Mouse (Mus musculus) right cerebral cortex, postnatal 10 days (tissue): ENCODE results near the gene Hk2.

Experiments
- DNase-seq, 2 experiments: peaks; one replicate each; pipeline ENCODE4 v3.0.0; 2021; ENCODE audit warnings: low spot score in 2 of 2

Gene Hk2

GRCm38 (mm10) chr6:82740868-82741517 is 33.3 kb downstream of the Hk2 start:
- no peak for DNase-seq

GRCm38 (mm10) chr6:82740269-82740668 is 34.0 kb downstream of the Hk2 start:
- peak; percentile 53 to 56 for DNase-seq

- DNase-seq: no peak
Observed at GRCm38 (mm10) chr6:82737634-82738540, 36.4 kb downstream of the Hk2 start.

GRCm38 (mm10) chr6:82736626-82737600 is 37.3 kb downstream of the Hk2 start:
- no peak for DNase-seq

- DNase-seq: peak; percentile 48 to 65
Observed at GRCm38 (mm10) chr6:82735347-82735746, 38.9 kb downstream of the Hk2 start.

GRCm38 (mm10) chr6:82728635-82729034 is 45.6 kb downstream of the Hk2 start:
- DNase-seq: no peak

- DNase-seq: no peak
Observed at GRCm38 (mm10) chr6:82727206-82727605, 47.0 kb downstream of the Hk2 start.

GRCm38 (mm10) chr6:82723321-82723720 is 50.9 kb downstream of the Hk2 start:
- no peak for DNase-seq

- DNase-seq: no peak
Observed at GRCm38 (mm10) chr6:82716126-82716525, 58.1 kb downstream of the Hk2 start.

GRCm38 (mm10) chr6:82715653-82716052 is 58.6 kb downstream of the Hk2 start:
- DNase-seq: no peak

GRCm38 (mm10) chr6:82715253-82715652 is 59.0 kb downstream of the Hk2 start:
- DNase-seq: no peak

- no peak for DNase-seq
Observed at GRCm38 (mm10) chr6:82714841-82715240, 59.4 kb downstream of the Hk2 start.

GRCm38 (mm10) chr6:82714243-82714642 is 60.0 kb downstream of the Hk2 start:
- peak; percentile 73 to 83 for DNase-seq

- no peak for DNase-seq
Observed at GRCm38 (mm10) chr6:82707742-82708141, 66.5 kb downstream of the Hk2 start.

GRCm38 (mm10) chr6:82707241-82707640 is 67.0 kb downstream of the Hk2 start:
- DNase-seq: no peak

- DNase-seq: no peak
Observed at GRCm38 (mm10) chr6:82705221-82705620, 69.0 kb downstream of the Hk2 start, which contains the start of gene Pole4. Pole4 (minus strand) TSS chr6:82705365.

GRCm38 (mm10) chr6:82703710-82704109 is 70.5 kb downstream of the Hk2 start:
- DNase-seq: no peak

GRCm38 (mm10) chr6:82702593-82703017 is 71.6 kb downstream of the Hk2 start:
- peak; percentile 76 to 89 for DNase-seq

- no peak for DNase-seq
Observed at GRCm38 (mm10) chr6:82701296-82701695, 73.0 kb downstream of the Hk2 start.

GRCm38 (mm10) chr6:82699831-82700230 is 74.4 kb downstream of the Hk2 start:
- DNase-seq: no peak

GRCm38 (mm10) chr6:82696736-82697135 is 77.5 kb downstream of the Hk2 start:
- DNase-seq: no peak

- DNase-seq: no peak
Observed at GRCm38 (mm10) chr6:82694668-82695067, 79.6 kb downstream of the Hk2 start.
